ENCODE assay signal across 10 mouse cellular contexts in the genomic region with DNA sequence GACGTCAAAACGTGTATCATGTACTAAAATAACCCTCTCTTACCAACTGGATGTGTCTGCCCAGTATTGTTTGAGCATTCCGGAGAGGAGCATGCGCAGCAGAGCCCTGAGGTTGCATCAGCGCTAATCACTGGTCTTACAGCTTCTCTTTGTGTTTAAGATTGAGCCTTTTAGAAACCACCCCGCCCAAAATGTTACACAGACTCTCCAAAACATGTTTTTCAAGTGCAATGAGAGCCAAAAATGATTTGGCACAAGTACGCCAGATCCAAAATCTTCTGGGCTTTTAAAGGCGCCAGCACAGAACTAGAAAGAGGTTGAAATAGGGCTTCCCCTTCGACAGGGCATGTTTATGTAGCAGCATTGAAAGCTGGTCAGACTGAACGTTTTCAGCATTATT.
DNase-seq lines count a peak whose midpoint lies in the region; ATAC-seq and TF ChIP-seq lines count a peak whose summit lies in the region.
"Had no signal": no experiment of that assay in that cellular context is flagged by ENCODE, and none has a peak within 500 bp of the region (broad histone marks: within the 10 kb centered on the region; RNA-seq: fewer than 3 reads in every experiment).

No protein-coding gene starts in this region.

- WGBS in liver, embryonic 12.5 days (ENCODE audit: insufficient replicate concordance), result 65% methylated on average over 10 of the region's 10 CpGs
- WGBS in liver, postnatal 0 days (ENCODE audit: insufficient replicate concordance), result 76% methylated on average over 10 of the region's 10 CpGs
- 81% methylated on average over 10 of the region's 10 CpGs for WGBS in intestine, embryonic 15.5 days
- whole genome bisulfite sequencing in limb, embryonic 10.5 days, result 91% methylated on average over 10 of the region's 10 CpGs

- no peak overlapping the region for H3K4me3 ChIP-seq in liver, embryonic 12.5 days
- H3K4me3 ChIP-seq in liver, postnatal 0 days (ENCODE audit: low read depth, low read length), result no peak overlapping the region
- no peak overlapping the region for H3K4me3 ChIP-seq in intestine, embryonic 15.5 days (replicated peaks)
- H3K4me3 ChIP-seq in limb, embryonic 10.5 days, result no peak overlapping the region
- H3K4me3 ChIP-seq: midbrain, embryonic 12.5 days; stomach, embryonic 15.5 days had no signal

- no peak for TF ChIP-seq CTCF in liver, postnatal 0 days (IDR thresholded peaks at IDR 0.05; ENCODE audit: low read depth)

- ATAC-seq in liver, embryonic 12.5 days, result no peak
- ATAC-seq in liver, postnatal 0 days, result no peak
- ATAC-seq in intestine, embryonic 15.5 days, result no peak

- H3K27me3 ChIP-seq in liver, embryonic 12.5 days (replicated peaks), result no peaks in the 10 kb centered on the region
- H3K27me3 ChIP-seq in liver, postnatal 0 days (ENCODE audit: insufficient read depth, low read length), result no peaks in the 10 kb centered on the region
- H3K27me3 ChIP-seq in intestine, embryonic 15.5 days (replicated peaks), result no peaks in the 10 kb centered on the region
- no peaks in the 10 kb centered on the region for H3K27me3 ChIP-seq in limb, embryonic 10.5 days (ENCODE audit: low read depth, poor library complexity, severe bottlenecking)
- H3K27me3 ChIP-seq: midbrain, embryonic 12.5 days; stomach, embryonic 15.5 days had no signal

- peaks cover 80% of the 10 kb centered on the region for H3K4me1 ChIP-seq in liver, embryonic 12.5 days
- H3K4me1 ChIP-seq in liver, postnatal 0 days (ENCODE audit: insufficient read depth), result peaks cover 21% of the 10 kb centered on the region
- no peaks in the 10 kb centered on the region for H3K4me1 ChIP-seq in intestine, embryonic 15.5 days (replicated peaks)
- H3K4me1 ChIP-seq in limb, embryonic 10.5 days, result no peaks in the 10 kb centered on the region
- H3K4me1 ChIP-seq: stomach, embryonic 15.5 days had no signal

- no peak for TF ChIP-seq EP300 in liver, postnatal 0 days (IDR thresholded peaks at IDR 0.05; ENCODE audit: low read depth)

- H3K9ac ChIP-seq in liver, embryonic 12.5 days, result no peak overlapping the region
- H3K9ac ChIP-seq in liver, postnatal 0 days (replicated peaks), result no peak overlapping the region
- no peak overlapping the region for H3K9ac ChIP-seq in intestine, embryonic 15.5 days
- H3K9ac ChIP-seq: midbrain, embryonic 12.5 days; stomach, embryonic 15.5 days had no signal

- DNase-seq in liver, postnatal 0 days, result no peak
- DNase-seq in frontal cortex, postnatal 36 days (ENCODE audit: low spot score in 2 of 2), result peak; percentile 6 to 15
- peak; percentile 13 for DNase-seq in layer of hippocampus, adult 9-11 months
- peak; percentile 13 for DNase-seq in right cerebral cortex, postnatal 14 days
- no peak for DNase-seq in limb, embryonic 10.5 days (ENCODE audit: low spot score)
- DNase-seq: kidney, postnatal 10 days had no signal

- no peaks in the 10 kb centered on the region for H3K9me3 ChIP-seq in liver, embryonic 12.5 days (replicated peaks)
- no peaks in the 10 kb centered on the region for H3K9me3 ChIP-seq in liver, postnatal 0 days (ENCODE audit: low read length)
- H3K9me3 ChIP-seq in intestine, embryonic 15.5 days, result no peaks in the 10 kb centered on the region
- H3K9me3 ChIP-seq in limb, embryonic 10.5 days (replicated peaks), result no peaks in the 10 kb centered on the region
- H3K9me3 ChIP-seq: midbrain, embryonic 12.5 days; stomach, embryonic 15.5 days had no signal

- H3K4me2 ChIP-seq in liver, embryonic 12.5 days, result 0 out of 2 replicates have a peak overlapping the region, but pooled peaks have one; percentile 7
- no peak overlapping the region for H3K4me2 ChIP-seq in liver, postnatal 0 days (ENCODE audit: low read depth, low read length)
- H3K4me2 ChIP-seq in intestine, embryonic 15.5 days (replicated peaks), result no peak overlapping the region
- H3K4me2 ChIP-seq: midbrain, embryonic 12.5 days; stomach, embryonic 15.5 days had no signal

- H3K36me3 ChIP-seq in liver, embryonic 12.5 days, result no peaks in the 10 kb centered on the region
- no peaks in the 10 kb centered on the region for H3K36me3 ChIP-seq in liver, postnatal 0 days (replicated peaks; ENCODE audit: insufficient read depth, low read length)
- no peaks in the 10 kb centered on the region for H3K36me3 ChIP-seq in intestine, embryonic 15.5 days
- H3K36me3 ChIP-seq in limb, embryonic 10.5 days, result no peaks in the 10 kb centered on the region
- H3K36me3 ChIP-seq: midbrain, embryonic 12.5 days; stomach, embryonic 15.5 days had no signal

- H3K27ac ChIP-seq in liver, embryonic 12.5 days, result peak overlapping the region; percentile 73
- H3K27ac ChIP-seq in liver, postnatal 0 days (ENCODE audit: low read depth), result no peak overlapping the region
- no peak overlapping the region for H3K27ac ChIP-seq in intestine, embryonic 15.5 days
- no peak overlapping the region for H3K27ac ChIP-seq in limb, embryonic 10.5 days
- H3K27ac ChIP-seq: midbrain, embryonic 12.5 days; stomach, embryonic 15.5 days had no signal

Comparison
In these comparisons a context has a peak if more than half of its experiments do, and no peak if none do; other contexts are left out.
1. DNase-seq: peak in frontal cortex, postnatal 36 days (2 of 2), layer of hippocampus, adult 9-11 months (single experiment) and right cerebral cortex, postnatal 14 days (single experiment); none in liver, postnatal 0 days (single experiment) and limb, embryonic 10.5 days (single experiment).